Mouse (Mus musculus): Measurements from ENCODE around the gene Gm11437.

Gene Gm11437

GRCm38 (mm10) chr11:84107137-84107536, 60.1 kb downstream of the Gm11437 start:
- peaks cover 96% of the 10 kb centered on the region for H3K36me3 ChIP-seq (ENCODE audit: insufficient read depth, low read length)
- TF ChIP-seq POU5F1 (IDR thresholded peaks at IDR 0.05; ENCODE audit: borderline replicate concordance, low read length) (no peak), CTCF (conservative IDR thresholded peaks at IDR 0.05; ENCODE audit: low read length) (no peak), NANOG (IDR thresholded peaks at IDR 0.05; ENCODE audit: borderline replicate concordance, low read length) (no peak)
- no peaks in the 10 kb centered on the region for H3K9me3 ChIP-seq (ENCODE audit: low read length)
- no peaks in the 10 kb centered on the region; the same call in 1 of the 2 replicates for H3K4me1 ChIP-seq (replicated peaks; ENCODE audit: low read depth, low read length)
- H3K4me3 ChIP-seq (replicated peaks; ENCODE audit: low read length), result no peak overlapping the region
- H3K27me3 ChIP-seq (ENCODE audit: insufficient read depth, low read length), result no peaks in the 10 kb centered on the region

DNA sequence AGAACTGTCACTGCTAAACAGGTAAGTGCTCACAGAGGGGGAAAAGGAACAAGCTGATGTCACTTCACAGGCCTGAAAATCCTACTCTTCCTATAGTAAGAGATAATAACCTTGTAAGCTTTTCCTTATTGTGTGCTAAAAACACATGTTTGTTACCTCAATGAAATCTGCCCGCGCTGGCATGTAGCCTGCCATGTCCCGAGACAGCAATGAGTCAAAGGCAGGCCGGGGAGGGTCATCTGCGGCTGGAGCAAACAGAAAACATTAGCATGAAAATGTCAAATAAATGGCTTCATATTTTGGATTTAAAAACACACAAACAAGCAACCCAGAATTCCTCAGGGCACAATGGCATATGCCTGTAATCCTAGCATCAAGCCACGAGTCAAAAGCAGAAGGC, 63.2 kb downstream of the Gm11437 start:
- Histone ChIP-seq H3K4me1 (replicated peaks; ENCODE audit: low read depth, low read length) (no peaks in the 10 kb centered on the region; the same call in 1 of the 2 replicates), H3K27me3 (ENCODE audit: insufficient read depth, low read length) (no peaks in the 10 kb centered on the region), H3K4me3 (replicated peaks; ENCODE audit: low read length) (no peak overlapping the region), H3K36me3 (ENCODE audit: insufficient read depth, low read length) (peaks cover 99% of the 10 kb centered on the region), H3K9me3 (ENCODE audit: low read length) (no peaks in the 10 kb centered on the region)
- TF ChIP-seq NANOG (IDR thresholded peaks at IDR 0.05; ENCODE audit: borderline replicate concordance, low read length), result no peak
- TF ChIP-seq CTCF (conservative IDR thresholded peaks at IDR 0.05; ENCODE audit: low read length), result no peak
- no peak for TF ChIP-seq POU5F1 (IDR thresholded peaks at IDR 0.05; ENCODE audit: borderline replicate concordance, low read length)

GRCm38 (mm10) chr11:84101182-84101581, 66.1 kb downstream of the Gm11437 start:
- no peaks in the 10 kb centered on the region for H3K27me3 ChIP-seq (ENCODE audit: insufficient read depth, low read length)
- no peak for TF ChIP-seq POU5F1 (IDR thresholded peaks at IDR 0.05; ENCODE audit: borderline replicate concordance, low read length)
- no peak for TF ChIP-seq NANOG (IDR thresholded peaks at IDR 0.05; ENCODE audit: borderline replicate concordance, low read length)
- no peak for TF ChIP-seq CTCF (conservative IDR thresholded peaks at IDR 0.05; ENCODE audit: low read length)
- peaks cover 97% of the 10 kb centered on the region for H3K36me3 ChIP-seq (ENCODE audit: insufficient read depth, low read length)
- H3K4me1 ChIP-seq (replicated peaks; ENCODE audit: low read depth, low read length), result no peaks in the 10 kb centered on the region; the same call in 1 of the 2 replicates
- no peak overlapping the region for H3K4me3 ChIP-seq (replicated peaks; ENCODE audit: low read length)
- no peaks in the 10 kb centered on the region for H3K9me3 ChIP-seq (ENCODE audit: low read length)

Measured in E14TG2a.4 (cell line).